In the genomic region with DNA sequence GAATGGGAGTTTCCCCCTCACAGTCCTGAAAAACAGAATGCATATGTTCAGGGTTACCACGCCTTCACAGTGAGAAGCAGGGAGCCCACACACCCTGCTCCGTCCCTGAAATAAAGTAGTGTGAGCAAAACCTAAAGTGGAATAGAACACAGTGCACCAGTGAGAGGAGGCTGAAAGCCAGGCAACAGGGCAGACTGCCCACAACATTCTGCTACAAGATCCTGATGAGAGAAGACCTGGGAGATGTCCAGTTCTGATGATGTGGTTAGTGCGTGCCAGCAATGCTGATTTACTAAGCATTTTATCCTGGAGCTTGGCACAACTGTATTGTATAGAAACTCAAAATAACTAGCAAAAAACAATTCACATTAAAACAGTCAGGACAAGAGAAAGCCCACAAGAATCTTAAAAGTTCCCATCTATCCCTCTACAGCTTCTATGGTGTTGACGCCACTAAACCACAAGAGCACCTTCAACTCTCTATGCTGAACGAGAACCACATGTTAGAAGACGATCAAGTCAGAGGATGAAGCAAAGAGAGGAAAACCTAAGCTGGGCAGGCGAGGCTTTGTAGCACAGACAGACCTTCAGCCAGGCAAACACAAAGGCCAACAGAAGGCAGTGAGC, we compare ENCODE assay signal across 11 mouse cellular contexts. TPM values are rescaled to one million over a fixed set of nuclear protein-coding genes. Genes with fewer than 3 reads are reported as not detected.
A peak's percentile ranks its signal among the peaks of the same experiment; 100 is the strongest.
DNase-seq lines count a peak whose midpoint lies in the region; ATAC-seq and TF ChIP-seq lines count a peak whose summit lies in the region.
"Had no signal": no experiment of that assay in that cellular context is flagged by ENCODE, and none has a peak within 500 bp of the region (broad histone marks: within the 10 kb centered on the region; RNA-seq: fewer than 3 reads in every experiment).

No protein-coding gene starts in this region.

- H3K9ac ChIP-seq in ES-Bruce4 (ENCODE audit: low read depth, poor library complexity, severe bottlenecking): no peak overlapping the region
- no peak overlapping the region for H3K9ac ChIP-seq in limb, embryonic 15.5 days
- no peak overlapping the region for H3K9ac ChIP-seq in midbrain, embryonic 14.5 days (replicated peaks; ENCODE audit: low read length)
- H3K9ac ChIP-seq: forebrain, embryonic 12.5 days; lung, embryonic 14.5 days had no signal

- H3K4me2 ChIP-seq in limb, embryonic 15.5 days: no peak overlapping the region
- H3K4me2 ChIP-seq in midbrain, embryonic 14.5 days (ENCODE audit: low read length): no peak overlapping the region
- H3K4me2 ChIP-seq: forebrain, embryonic 12.5 days; lung, embryonic 14.5 days had no signal

- no peaks in the 10 kb centered on the region for H3K9me3 ChIP-seq in ES-Bruce4 (replicated peaks; ENCODE audit: control insufficient read depth, insufficient read depth, low read length, poor library complexity, severe bottlenecking)
- no peaks in the 10 kb centered on the region for H3K9me3 ChIP-seq in limb, embryonic 15.5 days
- no peaks in the 10 kb centered on the region for H3K9me3 ChIP-seq in midbrain, embryonic 14.5 days (ENCODE audit: control insufficient read depth, low read length)
- H3K9me3 ChIP-seq: forebrain, embryonic 12.5 days had no signal

- DNase-seq in cerebellum, adult 18-20 months: peak; percentile 54 to 57
- no peak for DNase-seq in cerebellum, adult 8-10 months
- peak; percentile 86 for DNase-seq in gastrocnemius, adult 2 months
- no peak for DNase-seq in midbrain, embryonic 14.5 days
- no peak for DNase-seq in thymus, adult 18-20 months
- DNase-seq in kidney, postnatal 4 days: no peak
- DNase-seq: kidney, postnatal 25 days; lung, embryonic 14.5 days had no signal

- peaks cover 77% of the 10 kb centered on the region for H3K36me3 ChIP-seq in ES-Bruce4 (ENCODE audit: control insufficient read depth, insufficient read depth, low read length, poor library complexity, severe bottlenecking)
- peaks cover 55% of the 10 kb centered on the region for H3K36me3 ChIP-seq in limb, embryonic 15.5 days
- H3K36me3 ChIP-seq in midbrain, embryonic 14.5 days (ENCODE audit: control insufficient read depth, insufficient read depth, low read length): peaks cover 72% of the 10 kb centered on the region

- H3K27me3 ChIP-seq in ES-Bruce4 (ENCODE audit: control insufficient read depth, insufficient read depth, low read length, poor library complexity, severe bottlenecking): no peaks in the 10 kb centered on the region
- no peaks in the 10 kb centered on the region for H3K27me3 ChIP-seq in limb, embryonic 15.5 days
- H3K27me3 ChIP-seq in midbrain, embryonic 14.5 days (ENCODE audit: control insufficient read depth, insufficient read depth, low read length): no peaks in the 10 kb centered on the region
- H3K27me3 ChIP-seq: forebrain, embryonic 12.5 days had no signal

- peaks cover 6% of the 10 kb centered on the region for H3K4me1 ChIP-seq in ES-Bruce4 (ENCODE audit: control insufficient read depth, insufficient read depth, low read length)
- H3K4me1 ChIP-seq in limb, embryonic 15.5 days: peaks cover 39% of the 10 kb centered on the region
- peaks cover 11% of the 10 kb centered on the region for H3K4me1 ChIP-seq in midbrain, embryonic 14.5 days (ENCODE audit: control insufficient read depth, insufficient read depth, low read length)

- peak overlapping the region; percentile 30; the same call in 1 of the 2 replicates for H3K27ac ChIP-seq in ES-Bruce4 (ENCODE audit: insufficient read depth, low read length)
- peak overlapping the region; percentile 61 for H3K27ac ChIP-seq in gastrocnemius, adult 2 months
- H3K27ac ChIP-seq in limb, embryonic 15.5 days: peak overlapping the region; percentile 38; the same call in 1 of the 2 replicates
- no peak overlapping the region for H3K27ac ChIP-seq in midbrain, embryonic 14.5 days (replicated peaks; ENCODE audit: low read depth, low read length)
- H3K27ac ChIP-seq: forebrain, embryonic 12.5 days had no signal

- intact Hi-C loops in gastrocnemius, adult 2 months (cut with DNase I): no loop called here

- TF ChIP-seq EP300 in ES-Bruce4 (IDR thresholded peaks at IDR 0.05; ENCODE audit: insufficient read depth, low read depth, low read length): no peak

- ATAC-seq in limb, embryonic 15.5 days (ENCODE audit: insufficient number of reproducible peaks, low FRiP score, low TSS enrichment, low read depth): no peak
- ATAC-seq in midbrain, embryonic 14.5 days (ENCODE audit: low FRiP score, low TSS enrichment): no peak

- TF ChIP-seq POLR2A in ES-Bruce4 (IDR thresholded peaks at IDR 0.05; ENCODE audit: insufficient read depth, low read length): no peak

- TF ChIP-seq CTCF in ES-Bruce4 (IDR thresholded peaks at IDR 0.05; ENCODE audit: low read depth, low read length): no peak
- TF ChIP-seq CTCF in gastrocnemius, adult 2 months (IDR thresholded peaks at IDR 0.05): no peak

- 52% methylated on average over 7 of the region's 7 CpGs for WGBS in limb, embryonic 15.5 days
- 87% methylated on average over 7 of the region's 7 CpGs for WGBS in midbrain, embryonic 14.5 days

- no peak overlapping the region for H3K4me3 ChIP-seq in ES-Bruce4 (ENCODE audit: low read depth, low read length)
- no peak overlapping the region for H3K4me3 ChIP-seq in gastrocnemius, adult 2 months
- no peak overlapping the region for H3K4me3 ChIP-seq in limb, embryonic 15.5 days
- H3K4me3 ChIP-seq in midbrain, embryonic 14.5 days (replicated peaks; ENCODE audit: low read depth, low read length): no peak overlapping the region
- H3K4me3 ChIP-seq: forebrain, embryonic 12.5 days had no signal

RNA-seq across cellular contexts. Expression of a gene that starts 6.9 kb away (rescaled TPM):
- 101 and 104 TPM in 2 replicates for polyA plus RNA-seq in ES-Bruce4 (2011; ENCODE audit: insufficient read depth, insufficient read length, low read depth, missing spikeins)
- total RNA-seq in gastrocnemius, adult 2 months (2021): 10 to 100 TPM; 15.3 to 16.0 TPM
- polyA plus RNA-seq in limb, embryonic 15.5 days (2015; fragmentation: Nextera tagmentation; extraction: Ambion mirVana): 83.0 and 88.2 TPM in 2 replicates
- polyA plus RNA-seq in midbrain, embryonic 14.5 days (2014; fragmentation: Nextera tagmentation; extraction: Ambion mirVana): 94.4 and 99.8 TPM in 2 replicates

Comparison
In these comparisons a context has a peak if more than half of its experiments do, and no peak if none do; other contexts are left out.
1. DNase-seq: peak in cerebellum, adult 18-20 months (2 of 2) and gastrocnemius, adult 2 months (single experiment); none in cerebellum, adult 8-10 months (single experiment), midbrain, embryonic 14.5 days (single experiment), thymus, adult 18-20 months (0 of 2) and kidney, postnatal 4 days (0 of 2).